Mouse (Mus musculus) CH12F3 (cell line): ENCODE measurements around the gene Suv39h2.

Experiments
- in situ Hi-C: fragments of 300-500 bp; cut with MboI; formaldehyde crosslinking; loops from 2 replicates; pipeline ENCODE4 v1.14.3; 2020; ENCODE audit warnings: low sequenced_read_pairs

Gene Suv39h2

DNA sequence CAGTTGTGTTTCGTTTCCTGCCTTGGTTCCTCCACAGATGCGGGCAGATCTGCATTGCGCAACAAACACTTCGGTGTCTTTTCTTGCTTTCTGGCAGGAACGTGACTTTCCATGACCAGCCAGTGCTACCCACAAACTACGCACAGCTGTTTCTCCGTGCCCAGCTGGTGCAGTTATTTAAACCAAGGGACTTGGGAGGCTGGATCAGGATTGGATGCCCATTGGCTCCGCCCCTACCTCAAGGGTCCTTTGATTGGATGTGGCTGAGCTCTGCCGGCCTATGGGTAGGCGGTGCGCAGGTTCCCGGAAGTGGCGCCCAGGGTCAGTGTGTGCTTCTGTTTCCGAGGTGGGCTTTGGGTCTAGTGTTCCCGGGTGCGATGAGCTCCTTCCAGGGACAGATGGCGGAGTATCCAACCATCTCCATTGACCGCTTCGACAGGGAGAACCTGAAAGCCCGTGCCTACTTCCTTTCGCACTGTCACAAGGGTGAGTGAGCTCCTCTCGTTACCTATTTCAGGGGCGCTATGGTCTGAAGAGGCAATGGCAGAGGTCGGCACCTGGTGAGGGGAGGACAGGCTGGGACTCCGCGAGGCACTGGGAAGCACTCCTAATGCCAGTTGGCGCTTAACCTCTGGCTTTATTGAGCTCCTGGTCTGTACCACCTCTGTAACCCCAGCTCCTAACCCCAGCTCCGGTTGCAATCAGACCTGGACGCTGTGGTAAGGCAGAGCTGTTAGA lies 50.8 kb downstream of the Suv39h2 start, which contains the start of gene Dclre1c:
TSS of gene Dclre1c (plus strand) at position 291 of the 738 bp plus-strand sequence.
- in situ Hi-C loops = no loop called here

DNA sequence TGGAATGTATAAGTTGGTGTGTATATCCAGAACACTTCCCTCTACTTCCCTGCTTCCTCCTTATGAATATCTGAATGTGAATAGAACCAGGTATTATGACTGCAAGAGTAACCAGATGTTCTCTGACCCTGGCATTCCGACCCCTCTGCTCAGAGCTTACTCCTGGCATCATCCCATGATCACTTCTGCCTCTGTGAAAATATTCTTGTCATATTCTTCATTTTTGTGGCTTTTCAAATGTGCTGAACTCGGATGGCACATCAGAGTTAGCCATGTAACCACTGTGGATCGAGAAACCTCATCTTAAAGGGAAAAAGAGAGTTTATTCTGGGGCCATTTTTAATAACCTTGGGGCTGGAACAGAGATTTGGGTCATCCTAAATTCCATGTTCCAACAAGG lies 52.3 kb downstream of the Suv39h2 start, which contains the start of gene Meig1:
TSS of gene Meig1 (minus strand) at position 101 of the 400 bp plus-strand sequence.
- in situ Hi-C loops = no loop called here

DNA sequence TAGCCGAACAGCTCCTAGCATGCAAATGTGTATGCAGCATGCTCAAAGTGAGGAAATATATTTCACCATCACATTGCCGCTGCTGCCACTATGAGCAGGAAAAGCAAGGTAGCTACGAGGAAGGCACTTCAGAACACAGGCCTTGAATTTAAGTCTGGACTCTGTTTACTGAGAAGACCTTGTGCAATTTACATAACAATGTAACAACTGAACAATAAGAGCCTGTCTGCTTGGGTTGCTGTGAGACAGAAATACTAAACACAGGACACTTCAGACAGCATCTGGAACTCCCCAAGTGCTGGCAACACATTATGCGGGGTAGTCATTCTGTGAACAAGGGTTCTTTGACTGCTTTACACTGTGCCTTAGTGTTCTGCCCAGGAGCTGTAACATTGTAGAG lies 54.7 kb downstream of the Suv39h2 start:
- in situ Hi-C loops = no loop called here

DNA sequence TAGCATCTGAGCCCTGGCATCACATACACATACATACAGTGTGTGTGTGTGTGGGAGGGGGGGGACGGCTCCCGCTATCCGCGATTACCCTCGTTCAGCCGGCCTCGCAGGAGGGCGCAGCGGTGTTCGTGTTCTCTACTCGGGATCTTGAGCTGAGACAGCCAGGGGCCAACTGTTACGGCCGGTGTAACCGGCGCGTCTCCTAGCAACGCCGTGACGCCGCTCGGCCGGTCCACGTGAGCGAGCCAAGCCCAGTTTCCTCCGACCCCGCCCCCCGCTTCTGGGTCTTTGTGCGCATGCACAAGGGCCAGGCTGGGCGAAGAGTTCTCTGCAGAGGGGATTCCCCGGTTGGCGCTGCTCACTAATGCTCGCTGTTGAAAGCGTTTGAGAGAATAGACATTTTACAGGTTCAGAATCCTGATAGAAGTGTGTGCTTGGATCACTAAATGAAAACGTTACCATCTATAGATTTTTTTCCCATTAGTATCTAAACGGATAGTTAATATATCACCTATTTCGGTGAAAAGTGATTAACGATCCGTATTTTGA lies 55.9 kb downstream of the Suv39h2 start:
- in situ Hi-C loops = no loop called here

DNA sequence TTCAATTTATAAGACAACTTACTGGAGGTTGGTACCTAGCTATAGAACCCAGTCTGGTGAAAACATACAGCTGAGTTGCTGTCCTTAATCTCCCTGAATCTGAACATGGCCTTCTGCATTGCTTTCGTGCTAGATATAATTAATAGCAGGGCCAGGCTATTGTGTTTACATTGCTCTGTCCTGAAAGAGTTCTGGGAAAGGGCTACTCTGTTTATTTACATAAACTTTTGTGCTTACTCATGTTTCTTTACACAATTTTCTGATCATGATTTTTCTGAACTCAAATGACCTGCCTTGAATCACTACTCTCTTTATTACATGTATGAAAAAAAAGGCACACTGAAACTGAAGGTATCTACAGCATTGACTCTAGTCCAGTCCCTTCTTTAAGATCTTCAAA lies 59.2 kb downstream of the Suv39h2 start:
- in situ Hi-C loops = no loop called here

DNA sequence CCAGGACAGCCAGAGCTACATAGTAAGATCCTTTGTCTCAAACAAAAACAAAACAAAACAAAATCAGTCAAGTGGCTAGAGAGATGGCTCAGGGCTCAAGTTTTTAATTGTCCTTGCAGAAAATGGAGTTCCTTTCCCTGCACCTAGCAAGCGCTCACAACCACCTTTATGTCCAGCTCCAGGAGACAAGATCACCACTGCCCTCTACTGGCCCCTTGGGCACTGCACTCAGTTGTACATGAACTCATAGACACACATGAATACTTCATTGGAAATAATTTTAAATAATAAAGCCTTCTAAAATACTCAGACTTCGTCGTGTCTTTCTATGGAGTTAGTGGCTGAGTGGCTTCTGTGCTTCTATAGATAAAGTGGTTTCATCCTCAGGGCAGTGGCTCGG lies 60.6 kb downstream of the Suv39h2 start:
- in situ Hi-C loops = no loop called here

DNA sequence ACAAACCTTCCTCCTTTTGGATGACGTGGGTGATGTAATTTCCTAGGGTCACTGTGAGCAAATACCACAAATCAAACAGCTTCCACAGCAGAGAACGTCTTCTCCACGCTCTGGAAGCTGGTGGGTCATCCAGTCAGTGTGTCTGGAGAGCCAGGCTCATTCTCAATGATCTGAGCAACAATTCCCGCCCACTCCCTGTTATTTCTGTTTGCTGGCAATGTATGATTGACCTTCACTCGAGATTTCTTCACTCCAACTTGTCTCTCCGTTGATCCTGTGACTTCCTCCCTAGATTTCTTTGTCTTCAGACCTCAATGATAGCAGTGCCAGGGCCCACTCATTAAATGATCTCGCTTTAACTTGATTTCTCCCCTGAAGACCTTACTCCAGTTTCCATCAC lies 67.1 kb downstream of the Suv39h2 start:
- in situ Hi-C loops = no loop called here

DNA sequence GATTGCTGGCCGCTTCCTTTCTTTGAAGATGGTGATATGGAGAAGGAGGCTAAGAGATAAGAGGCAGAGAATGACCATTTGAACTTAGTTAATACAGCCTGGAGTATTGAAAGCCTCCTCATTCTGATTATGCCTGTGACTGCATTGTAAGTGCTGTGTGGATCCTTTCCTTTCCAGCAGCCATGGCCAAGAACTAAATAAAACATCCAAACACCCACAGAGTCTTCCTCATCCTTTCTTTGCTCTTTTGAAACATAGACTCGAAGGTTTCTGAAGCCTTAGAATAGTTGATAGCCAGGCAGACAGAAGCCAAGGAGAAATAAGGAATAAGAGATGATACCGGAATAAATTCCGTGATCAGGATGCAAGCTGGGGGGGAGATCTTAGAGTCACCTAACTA lies 68.8 kb downstream of the Suv39h2 start:
- in situ Hi-C loops = no loop called here
